Mouse (Mus musculus) left cerebral cortex, postnatal 4 days (tissue): ENCODE measurements at regions not wholly inside any gene's neighbourhood (a gene's known extent, or its start where the extent isn't known, plus 50 kb on each side); places are given as distances from the start of the nearest gene placed in this dataset.

Source experiments
- DNase-seq: peaks from one replicate; pipeline ENCODE4 v3.0.0-alpha.2; 2022
- intact Hi-C: fragments of 180-260 bp; cut with DNase I; formaldehyde crosslinking; loops from one replicate; pipeline ENCODE4 v1.15.1; 2025

DNA sequence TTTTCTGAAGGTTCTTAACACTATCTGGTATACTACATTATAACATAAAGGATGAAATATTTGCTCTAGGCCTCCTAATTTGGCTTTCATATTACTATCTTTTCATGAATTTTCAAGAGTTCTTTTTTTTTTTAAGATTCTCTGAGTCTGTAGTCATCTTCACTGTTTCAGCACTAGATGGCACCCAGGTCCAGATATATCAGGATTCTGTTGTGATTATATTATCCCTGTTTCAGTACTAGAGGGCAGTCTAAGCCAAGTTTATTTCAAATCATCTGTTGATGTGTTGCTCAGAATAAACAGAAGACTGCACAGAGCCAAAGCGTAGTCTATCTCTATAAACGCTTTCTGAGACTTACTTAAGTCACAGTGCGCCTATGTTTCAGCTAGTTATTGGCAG, 1760.2 kb upstream of the Acvr2a start:
- DNase-seq: no peak
- intact Hi-C loops: loop anchor here (5.0 to 10.0 kb wide), 2 partner anchors 241 to 369 kb away; no protein-coding TSS in a partner anchor

DNA sequence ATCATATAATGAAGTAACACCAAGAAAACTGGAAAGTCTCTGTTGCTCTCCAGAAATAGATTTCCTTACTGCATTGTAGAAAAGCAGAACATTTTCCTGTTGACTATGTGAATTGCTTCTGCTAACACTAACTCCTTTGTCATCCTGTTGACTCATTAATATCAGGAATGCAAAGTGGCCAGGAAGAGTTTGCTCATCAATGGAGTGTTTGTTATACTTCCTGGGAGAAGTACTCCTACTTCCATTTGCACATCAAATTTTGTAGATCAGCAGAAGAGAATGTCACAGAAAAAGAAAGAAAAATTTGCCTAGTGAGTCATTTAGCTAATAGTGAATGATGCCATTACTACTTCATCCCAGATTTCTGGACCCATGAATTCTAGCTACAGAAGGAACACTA, 1739.7 kb upstream of the Acvr2a start:
- intact Hi-C loops: no loop called here
- DNase-seq: no peak

DNA sequence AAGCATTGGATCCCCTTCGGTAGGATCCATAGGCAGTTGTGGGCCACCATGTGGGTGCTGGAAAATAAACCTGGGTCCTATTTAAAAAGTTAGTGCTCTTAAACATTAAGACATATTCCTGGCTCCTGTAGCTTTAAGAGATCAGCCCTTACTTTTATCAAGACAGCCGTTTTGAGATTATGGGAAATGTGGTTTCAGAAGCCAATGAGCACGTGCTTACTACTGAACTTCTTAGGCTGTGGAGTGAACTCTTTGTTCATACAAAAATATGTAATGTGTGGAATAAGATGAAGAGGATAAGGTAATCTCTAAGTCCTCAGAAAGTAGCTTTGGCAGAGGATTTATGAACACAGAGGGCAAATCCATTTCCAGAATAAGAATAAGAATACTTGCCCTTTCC, 1738.7 kb upstream of the Acvr2a start:
- intact Hi-C loops: no loop called here
- DNase-seq: no peak

DNA sequence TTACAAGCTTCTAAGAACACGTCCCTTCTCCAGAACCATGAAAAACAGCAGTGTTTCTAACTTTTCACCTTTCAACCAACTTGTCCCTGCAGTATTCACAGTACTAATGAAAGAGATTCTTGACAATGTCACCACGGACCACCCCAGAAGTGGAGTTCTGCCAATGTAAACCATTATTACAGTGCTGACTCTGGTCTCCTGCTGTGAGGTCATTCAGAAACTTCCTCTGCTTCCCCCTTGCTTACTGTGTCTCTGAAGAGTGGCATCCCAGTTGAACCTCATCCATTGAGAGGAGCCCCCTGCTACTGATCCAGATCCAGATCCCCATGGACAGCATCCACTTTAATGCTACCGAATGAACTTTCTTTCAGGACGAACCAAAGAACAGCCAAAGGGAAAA, 1725.3 kb upstream of the Acvr2a start:
- DNase-seq: peak; percentile 36
- intact Hi-C loops: no loop called here

DNA sequence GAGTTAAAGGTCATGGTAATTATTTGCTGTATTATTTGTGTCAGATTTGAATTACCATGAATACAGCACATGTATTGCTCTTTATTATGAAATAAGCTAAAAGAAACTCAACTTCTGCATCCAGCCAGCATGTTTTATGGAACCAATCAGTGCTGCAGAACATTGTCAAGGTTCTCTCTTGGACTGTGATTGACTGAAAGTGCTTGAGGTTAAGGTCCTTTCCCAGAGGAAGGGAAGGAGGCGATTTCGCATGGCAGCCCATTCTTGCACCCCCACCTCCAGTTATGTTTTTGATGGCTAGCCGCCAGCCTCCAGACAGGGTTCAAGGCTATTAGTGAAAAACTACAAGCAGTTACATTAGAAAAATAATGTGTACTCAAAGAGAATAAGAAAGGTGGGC, 1717.9 kb upstream of the Acvr2a start:
- intact Hi-C loops: no loop called here
- DNase-seq: no peak

DNA sequence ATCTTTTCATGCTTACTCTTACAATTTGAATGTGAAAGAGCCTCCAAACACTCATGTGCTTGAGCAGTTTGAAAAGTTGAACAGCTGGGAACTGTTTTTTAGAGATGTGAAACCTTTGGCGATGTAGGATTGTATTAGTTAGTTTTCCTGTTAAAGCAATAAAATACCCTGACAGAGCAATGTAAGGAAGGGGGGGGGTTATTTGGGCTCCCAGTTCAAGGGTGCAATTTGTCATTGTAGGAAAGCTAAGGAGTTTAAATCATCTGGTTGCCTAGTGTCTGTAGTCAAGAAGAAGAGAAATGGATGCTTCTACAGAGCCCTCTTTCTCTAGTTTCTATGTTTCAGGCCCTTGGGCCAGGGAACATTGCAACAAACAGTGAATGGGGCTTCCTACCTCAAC, 1674.5 kb upstream of the Acvr2a start:
- DNase-seq: no peak
- intact Hi-C loops: no loop called here

DNA sequence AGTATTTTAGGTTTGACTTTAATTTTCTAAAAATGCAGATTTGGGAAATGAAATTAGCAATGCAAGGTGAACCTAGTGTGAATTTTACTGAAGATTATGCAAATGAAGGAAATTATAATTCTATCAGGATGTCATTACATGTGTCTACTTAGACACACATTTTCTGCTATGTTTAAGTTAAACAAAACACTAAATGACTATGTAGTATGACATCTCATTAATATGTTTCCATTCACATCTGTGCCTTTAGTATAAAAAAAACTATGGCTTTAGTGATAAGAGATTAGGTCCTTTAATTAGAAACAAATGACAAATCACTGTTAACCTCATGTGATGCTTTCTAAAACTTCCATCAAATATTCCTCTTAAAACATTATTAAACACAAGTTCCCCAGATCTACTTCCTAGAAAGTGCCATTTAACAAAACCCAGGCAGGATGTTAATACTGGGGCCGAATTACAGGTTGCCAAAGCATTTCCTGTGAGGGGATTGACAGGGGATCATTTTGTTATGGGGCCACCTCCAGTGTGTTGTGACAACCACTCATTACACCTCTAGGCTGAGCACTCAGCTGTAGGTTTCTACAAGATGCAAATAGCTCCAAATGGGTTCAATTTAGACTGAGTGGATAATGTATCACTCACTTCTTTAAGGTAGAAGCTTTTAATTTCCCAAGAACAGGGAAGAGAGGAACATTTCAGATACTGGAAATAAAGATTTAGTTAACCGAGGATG, 1629.7 kb upstream of the Acvr2a start:
- intact Hi-C loops: no loop called here
- DNase-seq: no peak
